Mouse (Mus musculus) olfactory bulb, adult 2 months (tissue): ENCODE data around the gene Slc39a1.

Experiments
- CTCF ChIP-seq: fragments of 200-500 bp; IDR thresholded peaks from 2 replicates; pipeline ENCODE4 v1.5.1; 2012; ENCODE audit warnings: low read depth, mild to moderate bottlenecking, low read length, moderate library complexity; ENCODE audit not compliant: insufficient read depth
- POLR2A ChIP-seq: fragments of 200-500 bp; IDR thresholded peaks from 2 replicates; pipeline ENCODE4 v1.6.1; 2012; ENCODE audit warnings: mild to moderate bottlenecking, low read depth, low read length, moderate library complexity; ENCODE audit not compliant: insufficient read depth

- no peak for TF ChIP-seq CTCF
- no peak for TF ChIP-seq POLR2A
Observed at GRCm38 (mm10) chr3:90211475-90212398, 36.2 kb upstream of the Slc39a1 start.
